Mouse (Mus musculus): ENCODE results near the gene 4933424G06Rik. TPM values are rescaled to one million over a fixed set of nuclear protein-coding genes. Genes with fewer than 3 reads are reported as not detected.

The 4933424G06Rik gene
- polyA plus RNA-seq, 1 experiment, result not detected

- Histone ChIP-seq H3K36me3 (ENCODE audit: control insufficient read depth, insufficient read depth, low read length, poor library complexity, severe bottlenecking) (no peaks in the 10 kb centered on the region), H3K27me3 (ENCODE audit: control insufficient read depth, insufficient read depth, low read length, poor library complexity, severe bottlenecking) (no peaks in the 10 kb centered on the region), H3K9me3 (replicated peaks; ENCODE audit: control insufficient read depth, insufficient read depth, low read length, poor library complexity, severe bottlenecking) (no peaks in the 10 kb centered on the region), H3K4me3 (ENCODE audit: low read depth, low read length) (no peak overlapping the region), H3K4me1 (ENCODE audit: control insufficient read depth, insufficient read depth, low read length) (no peaks in the 10 kb centered on the region), H3K27ac (ENCODE audit: insufficient read depth, low read length) (no peak overlapping the region), H3K9ac (ENCODE audit: low read depth, poor library complexity, severe bottlenecking) (no peak overlapping the region)
- TF ChIP-seq POLR2A (IDR thresholded peaks at IDR 0.05; ENCODE audit: insufficient read depth, low read length) (no peak), CTCF (IDR thresholded peaks at IDR 0.05; ENCODE audit: low read depth, low read length) (no peak), EP300 (IDR thresholded peaks at IDR 0.05; ENCODE audit: insufficient read depth, low read depth, low read length) (no peak)
Observed at GRCm38 (mm10) chr1:36671260-36671659, 38.7 kb upstream of the 4933424G06Rik start.

DNA sequence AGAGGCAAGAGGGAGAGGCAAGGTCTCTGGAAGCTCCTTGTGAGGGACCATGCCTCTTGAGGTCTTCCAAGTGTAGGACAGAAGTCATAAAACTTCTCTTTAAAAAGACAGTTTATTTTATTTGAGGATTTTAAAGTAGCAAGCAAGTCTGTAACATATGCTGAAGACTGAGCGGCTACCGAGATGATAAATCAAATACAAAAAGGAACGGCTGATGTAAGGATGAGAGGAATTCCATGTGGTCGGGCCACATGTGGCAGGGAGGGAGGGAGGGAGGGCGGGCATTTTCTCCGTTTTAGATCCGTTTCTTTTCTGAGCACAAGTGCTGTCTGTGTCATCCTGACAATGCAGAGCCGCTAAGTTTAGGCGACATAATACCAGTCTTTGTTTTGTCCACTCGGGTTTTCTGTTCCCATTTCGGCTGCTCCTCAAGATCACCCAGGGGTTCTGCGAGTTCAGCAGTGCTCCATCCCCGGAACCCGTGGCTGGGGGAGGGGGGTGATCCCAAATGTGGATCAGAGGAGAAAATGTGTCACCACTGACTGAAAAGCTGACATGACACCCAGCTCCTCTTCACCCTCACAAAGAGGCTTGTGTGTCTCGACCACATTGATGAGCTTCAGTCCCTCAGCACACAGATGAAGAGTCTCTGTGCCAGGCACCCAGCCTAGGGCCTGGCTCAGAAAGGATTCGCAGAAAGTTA, 37.1 kb upstream of the 4933424G06Rik start:
- no peaks in the 10 kb centered on the region for H3K4me1 ChIP-seq (ENCODE audit: control insufficient read depth, insufficient read depth, low read length)
- TF ChIP-seq EP300 (IDR thresholded peaks at IDR 0.05; ENCODE audit: insufficient read depth, low read depth, low read length), result no peak
- TF ChIP-seq CTCF (IDR thresholded peaks at IDR 0.05; ENCODE audit: low read depth, low read length), result no peak
- TF ChIP-seq POLR2A (IDR thresholded peaks at IDR 0.05; ENCODE audit: insufficient read depth, low read length), result no peak

DNA sequence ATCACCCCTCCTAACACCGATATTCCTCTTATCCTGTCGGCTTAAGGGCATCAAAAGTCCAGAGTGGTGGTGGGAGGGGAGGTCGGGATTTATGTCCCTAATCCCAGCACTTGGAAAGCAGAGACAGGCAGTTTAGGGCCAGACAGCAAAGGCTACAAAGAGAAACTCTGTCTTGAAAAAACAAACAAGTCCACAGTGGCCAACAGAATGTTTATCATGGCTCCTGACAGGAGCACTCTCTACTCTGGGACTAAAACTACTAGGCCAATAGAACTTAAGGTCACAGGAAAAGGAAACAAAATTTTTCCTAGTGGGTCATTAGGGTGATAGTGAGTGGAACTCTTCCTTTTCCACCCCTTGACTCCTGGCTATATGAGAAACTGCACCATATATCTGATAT, 35.0 kb upstream of the 4933424G06Rik start:
- Histone ChIP-seq H3K4me3 (ENCODE audit: low read depth, low read length) (no peak overlapping the region), H3K27ac (ENCODE audit: insufficient read depth, low read length) (no peak overlapping the region), H3K9ac (ENCODE audit: low read depth, poor library complexity, severe bottlenecking) (no peak overlapping the region), H3K4me1 (ENCODE audit: control insufficient read depth, insufficient read depth, low read length) (no peaks in the 10 kb centered on the region), H3K27me3 (ENCODE audit: control insufficient read depth, insufficient read depth, low read length, poor library complexity, severe bottlenecking) (no peaks in the 10 kb centered on the region), H3K9me3 (replicated peaks; ENCODE audit: control insufficient read depth, insufficient read depth, low read length, poor library complexity, severe bottlenecking) (no peaks in the 10 kb centered on the region), H3K36me3 (ENCODE audit: control insufficient read depth, insufficient read depth, low read length, poor library complexity, severe bottlenecking) (no peaks in the 10 kb centered on the region)
- no peak for TF ChIP-seq POLR2A (IDR thresholded peaks at IDR 0.05; ENCODE audit: insufficient read depth, low read length)
- no peak for TF ChIP-seq CTCF (IDR thresholded peaks at IDR 0.05; ENCODE audit: low read depth, low read length)
- no peak for TF ChIP-seq EP300 (IDR thresholded peaks at IDR 0.05; ENCODE audit: insufficient read depth, low read depth, low read length)

More for the DNA sequence above, 37.1 kb upstream of the 4933424G06Rik start:
- Histone ChIP-seq H3K9ac (ENCODE audit: low read depth, poor library complexity, severe bottlenecking) (peak overlapping the region; percentile 18; the same call in 1 of the 2 replicates), H3K27ac (ENCODE audit: insufficient read depth, low read length) (no peak overlapping the region), H3K9me3 (replicated peaks; ENCODE audit: control insufficient read depth, insufficient read depth, low read length, poor library complexity, severe bottlenecking) (no peaks in the 10 kb centered on the region), H3K27me3 (ENCODE audit: control insufficient read depth, insufficient read depth, low read length, poor library complexity, severe bottlenecking) (no peaks in the 10 kb centered on the region), H3K4me3 (ENCODE audit: low read depth, low read length) (no peak overlapping the region), H3K36me3 (ENCODE audit: control insufficient read depth, insufficient read depth, low read length, poor library complexity, severe bottlenecking) (no peaks in the 10 kb centered on the region)

DNA sequence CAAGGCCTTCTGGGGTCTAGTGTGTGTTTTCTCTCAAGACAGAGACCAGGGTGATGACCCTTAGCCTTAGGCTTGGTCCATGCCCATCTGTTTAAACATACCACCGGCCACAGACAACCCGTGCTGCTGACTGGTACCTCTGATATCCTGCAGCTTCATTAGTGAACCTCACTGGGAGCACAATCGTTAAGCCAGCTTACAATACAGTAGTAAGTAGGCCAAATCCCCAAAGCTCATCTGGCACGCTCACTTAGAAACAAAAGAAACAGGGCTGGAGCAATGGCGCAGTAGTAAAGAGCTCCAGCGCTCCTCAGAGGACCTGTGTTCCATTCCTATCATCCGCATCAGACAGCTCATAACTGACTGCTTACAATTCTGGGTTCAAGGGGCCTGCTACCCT, 29.1 kb upstream of the 4933424G06Rik start:
- H3K9me3 ChIP-seq (replicated peaks; ENCODE audit: control insufficient read depth, insufficient read depth, low read length, poor library complexity, severe bottlenecking), result no peaks in the 10 kb centered on the region
- no peak overlapping the region for H3K9ac ChIP-seq (ENCODE audit: low read depth, poor library complexity, severe bottlenecking)
- TF ChIP-seq EP300 (IDR thresholded peaks at IDR 0.05; ENCODE audit: insufficient read depth, low read depth, low read length) (no peak), POLR2A (IDR thresholded peaks at IDR 0.05; ENCODE audit: insufficient read depth, low read length) (no peak), CTCF (IDR thresholded peaks at IDR 0.05; ENCODE audit: low read depth, low read length) (no peak)
- H3K36me3 ChIP-seq (ENCODE audit: control insufficient read depth, insufficient read depth, low read length, poor library complexity, severe bottlenecking), result no peaks in the 10 kb centered on the region
- no peak overlapping the region for H3K27ac ChIP-seq (ENCODE audit: insufficient read depth, low read length)
- peaks cover 2% of the 10 kb centered on the region for H3K4me1 ChIP-seq (ENCODE audit: control insufficient read depth, insufficient read depth, low read length)
- no peak overlapping the region for H3K4me3 ChIP-seq (ENCODE audit: low read depth, low read length)
- no peaks in the 10 kb centered on the region for H3K27me3 ChIP-seq (ENCODE audit: control insufficient read depth, insufficient read depth, low read length, poor library complexity, severe bottlenecking)

DNA sequence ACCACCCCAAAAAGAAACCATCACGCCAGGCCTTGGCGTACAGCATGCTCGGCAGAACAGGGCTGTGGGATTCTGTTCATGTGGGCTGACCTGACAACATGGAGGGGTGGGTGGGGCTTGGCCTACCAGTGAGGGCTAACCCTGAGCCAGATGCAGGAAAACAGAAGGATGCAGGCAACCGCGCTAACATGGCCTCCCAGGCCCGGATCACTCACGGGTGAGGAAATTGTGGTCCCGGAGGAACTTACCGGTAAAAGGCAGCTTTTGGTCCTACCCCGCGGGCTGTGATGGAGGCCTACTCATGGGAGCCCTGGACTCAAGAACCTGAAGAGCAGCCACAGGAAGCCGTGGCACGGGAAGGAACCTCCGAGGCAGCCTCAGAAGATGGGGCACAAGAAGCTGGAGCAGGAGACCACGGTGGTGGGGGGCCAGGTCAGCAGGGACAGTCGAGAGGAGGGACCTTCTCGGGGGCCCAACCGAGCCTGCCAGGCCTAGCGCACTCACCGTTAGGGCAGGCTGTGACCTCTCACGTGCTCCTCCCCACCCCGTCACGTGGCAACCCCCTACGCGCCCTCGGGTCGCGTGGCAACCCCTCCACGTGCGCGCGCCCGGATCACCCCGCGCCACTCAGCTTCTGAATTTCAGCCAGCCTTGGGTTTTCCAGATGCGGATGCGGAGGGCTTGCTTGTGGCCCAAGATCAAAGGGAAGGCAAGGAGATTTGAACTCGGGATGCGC, 27.2 kb upstream of the 4933424G06Rik start, which contains the start of gene Fam178b:
Gene Fam178b (minus strand): TSS at position 564 of the 736 bp plus-strand sequence.
- Histone ChIP-seq H3K4me3 (ENCODE audit: low read depth, low read length) (peak within 1 kb of the TSS; percentile 59), H3K27me3 (ENCODE audit: control insufficient read depth, insufficient read depth, low read length, poor library complexity, severe bottlenecking) (no peaks in the 10 kb centered on the region), H3K27ac (ENCODE audit: insufficient read depth, low read length) (no peak within 1 kb of the TSS), H3K9ac (ENCODE audit: low read depth, poor library complexity, severe bottlenecking) (peak within 1 kb of the TSS; percentile 35), H3K36me3 (ENCODE audit: control insufficient read depth, insufficient read depth, low read length, poor library complexity, severe bottlenecking) (no peaks in the 10 kb centered on the region), H3K9me3 (replicated peaks; ENCODE audit: control insufficient read depth, insufficient read depth, low read length, poor library complexity, severe bottlenecking) (no peaks in the 10 kb centered on the region), H3K4me1 (ENCODE audit: control insufficient read depth, insufficient read depth, low read length) (peaks cover 2% of the 10 kb centered on the region)
- no peak for TF ChIP-seq CTCF (IDR thresholded peaks at IDR 0.05; ENCODE audit: low read depth, low read length)
- TF ChIP-seq POLR2A (IDR thresholded peaks at IDR 0.05; ENCODE audit: insufficient read depth, low read length), result no peak
- peak; percentile 14; the same call in 1 of the 2 replicates for TF ChIP-seq EP300 (IDR thresholded peaks at IDR 0.05; ENCODE audit: insufficient read depth, low read depth, low read length)

Measured in ES-Bruce4 (cell line).